Mouse (Mus musculus) liver, adult (tissue): ENCODE measurements at regions not wholly inside any gene's neighbourhood (a gene's known extent, or its start where the extent isn't known, plus 50 kb on each side); places are given as distances from the start of the nearest gene placed in this dataset.

ENCODE experiments used
- GATA4 ChIP-seq: IDR thresholded peaks from 2 replicates; pipeline ENCODE4 v1.6.1; 2014; ENCODE audit warnings: mild to moderate bottlenecking, low read length; ENCODE audit not compliant: insufficient replicate concordance

DNA sequence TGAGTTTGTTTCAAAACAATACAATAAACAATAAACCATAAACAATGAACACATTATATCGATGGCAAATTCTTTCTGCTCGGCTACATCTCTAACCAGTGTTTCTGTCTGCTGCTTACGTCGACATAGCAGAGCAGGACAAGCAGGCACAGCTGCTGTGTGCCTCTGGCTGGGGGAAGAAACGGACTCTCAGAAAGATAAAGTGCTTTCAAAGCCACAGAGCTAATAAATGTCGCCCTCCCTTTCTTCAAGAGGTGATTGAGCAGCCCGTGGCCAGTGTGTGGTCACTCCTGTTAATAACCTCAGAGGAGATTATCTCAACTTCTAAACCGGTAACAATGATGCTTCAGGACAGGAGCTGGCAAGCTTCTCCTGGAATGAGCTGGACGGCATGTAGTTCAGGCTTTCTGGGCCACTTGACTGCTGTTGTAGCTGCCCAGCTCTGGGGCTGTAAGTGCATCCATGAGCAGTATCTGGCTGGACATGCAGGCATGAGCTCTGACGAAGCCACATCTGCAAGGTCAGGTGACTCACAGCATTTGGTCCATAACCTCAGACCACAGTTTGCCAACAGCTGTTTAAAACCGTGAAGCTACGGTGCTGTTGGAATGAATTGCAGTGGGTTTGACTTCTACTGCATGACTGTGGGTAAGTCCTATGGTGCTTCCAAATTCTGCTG is 55.6 kb downstream of the Evx1 start:
- TF ChIP-seq GATA4 = no peak

DNA sequence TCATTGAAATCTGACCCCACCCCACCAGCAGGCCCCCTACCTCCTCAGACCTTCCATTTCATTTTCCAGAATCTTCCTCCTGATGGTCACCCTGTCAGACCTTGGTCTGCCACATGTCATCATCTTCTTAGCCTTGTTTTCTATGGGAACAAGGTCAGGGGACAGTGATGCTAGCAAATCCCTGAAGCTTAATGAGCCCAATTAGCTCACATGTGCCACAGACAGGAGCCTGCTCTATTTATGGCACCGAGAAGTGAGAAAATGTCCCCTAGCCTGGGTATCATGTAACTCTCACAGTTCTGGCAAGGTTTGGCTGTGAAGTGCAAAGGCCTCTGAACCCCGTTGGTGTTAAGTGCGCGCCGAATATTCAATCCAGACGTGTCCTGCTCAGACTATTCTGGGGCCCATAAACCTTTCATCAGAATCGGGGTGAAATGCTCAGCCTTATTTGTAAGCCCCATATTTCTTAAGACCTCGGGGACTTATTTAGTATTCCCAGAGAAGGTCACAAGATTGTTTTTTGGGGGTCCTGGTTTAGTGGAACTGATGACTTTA is 57.6 kb downstream of the Evx1 start:
- no peak for TF ChIP-seq GATA4

GRCm38 (mm10) chr6:52379146-52379545 is 65.8 kb downstream of the Evx1 start:
- no peak for TF ChIP-seq GATA4

DNA sequence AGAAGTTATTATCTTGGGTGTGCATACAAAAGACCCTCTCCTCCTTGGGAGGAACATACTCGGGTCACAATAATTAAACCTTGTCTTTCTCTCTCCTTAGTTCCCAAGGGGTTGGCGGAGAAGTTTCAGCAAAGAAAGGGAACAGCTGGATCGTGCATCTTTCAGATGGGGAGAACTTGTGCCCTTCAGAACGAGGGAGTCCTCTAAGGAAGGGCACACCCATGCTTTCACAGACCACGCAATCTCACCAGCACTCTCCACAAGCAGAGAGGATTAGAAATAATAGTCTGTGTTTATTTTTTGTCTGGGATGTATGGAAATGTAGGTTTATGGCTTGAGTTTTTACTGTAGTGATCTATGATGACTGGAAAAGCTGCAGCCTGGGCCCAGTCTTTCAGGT is 66.3 kb downstream of the Evx1 start:
- no peak for TF ChIP-seq GATA4

DNA sequence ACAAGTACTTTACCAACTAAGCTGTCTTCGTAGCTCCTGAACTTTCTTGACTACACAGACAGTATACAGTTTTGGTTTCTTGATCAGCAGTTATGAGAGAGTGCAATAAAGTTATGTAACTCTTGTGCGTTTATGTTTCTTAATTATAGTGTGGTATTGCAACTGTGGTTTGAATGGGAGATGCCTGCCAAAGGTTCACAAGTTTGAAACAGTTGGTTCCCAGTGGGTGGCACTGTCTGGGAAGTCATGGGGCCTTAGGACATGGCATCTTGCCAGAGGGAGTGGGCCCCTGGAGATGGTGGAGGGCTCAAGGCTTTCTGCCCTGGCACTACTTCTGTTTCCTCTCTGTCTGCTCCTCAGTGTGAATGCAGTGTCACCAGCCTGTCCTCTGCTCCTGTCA is 71.7 kb downstream of the Evx1 start:
- TF ChIP-seq GATA4 = no peak

DNA sequence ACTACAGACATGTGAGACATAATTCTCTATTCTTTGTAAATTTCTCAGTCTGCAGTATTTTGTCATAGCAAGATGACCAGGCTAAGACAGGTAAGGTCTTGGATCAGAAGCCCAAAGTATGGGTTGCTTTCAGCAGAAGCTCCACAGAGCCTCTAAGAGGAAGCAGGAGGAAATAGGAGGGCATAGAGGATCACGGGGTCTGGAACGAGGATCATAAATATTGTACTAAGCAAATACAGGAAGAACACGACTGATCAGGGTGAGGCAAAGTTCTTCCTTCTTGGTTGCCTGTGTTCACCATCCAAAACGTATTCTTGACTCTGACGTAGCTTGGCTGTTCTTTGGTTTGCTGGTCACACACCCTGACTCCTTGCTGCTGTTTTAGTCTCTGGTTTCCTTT is 88.1 kb downstream of the Evx1 start:
- no peak for TF ChIP-seq GATA4

GRCm38 (mm10) chr6:52409991-52410390 is 96.7 kb downstream of the Evx1 start:
- TF ChIP-seq GATA4 = no peak

DNA sequence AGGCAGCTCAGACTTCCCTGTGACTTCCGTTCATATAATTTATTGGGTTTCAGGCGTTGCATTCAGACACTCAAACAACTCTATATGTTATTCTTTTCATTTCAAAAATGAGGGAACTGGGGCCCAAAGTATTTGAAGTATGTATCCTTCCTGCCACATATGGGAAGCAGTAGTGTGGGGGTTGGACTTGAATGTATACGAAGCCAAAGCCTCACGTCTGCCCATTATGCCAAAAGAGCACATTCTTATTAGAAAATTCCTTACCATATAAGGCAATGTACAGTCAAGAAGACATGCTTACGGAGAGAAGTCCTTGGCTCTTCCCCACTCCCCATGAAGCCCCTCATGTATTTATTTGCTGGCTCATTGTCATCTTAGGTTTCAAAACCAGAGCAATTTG is 97.4 kb downstream of the Evx1 start:
- TF ChIP-seq GATA4 = no peak

GRCm38 (mm10) chr6:52411302-52411701 is 98.0 kb downstream of the Evx1 start:
- TF ChIP-seq GATA4 = no peak

DNA sequence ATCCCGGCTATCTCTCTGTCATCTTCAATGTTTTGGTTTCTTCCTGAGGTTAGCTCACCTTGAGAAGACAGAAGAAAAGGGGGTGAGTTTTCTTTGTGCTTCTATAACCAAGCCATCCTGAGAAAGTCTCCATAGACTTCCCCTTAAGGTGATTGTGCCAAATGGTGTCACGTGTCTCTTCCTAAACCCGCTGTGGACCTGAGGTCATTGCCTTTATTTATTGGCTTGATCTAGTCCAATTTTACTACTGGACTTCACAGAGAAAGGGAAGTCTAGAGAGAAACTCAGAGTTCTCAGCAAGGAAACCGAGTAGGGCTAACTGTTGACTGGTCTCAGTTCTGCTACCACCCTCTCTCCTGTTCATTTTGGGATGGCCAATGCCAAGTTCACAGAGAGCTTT is 100.3 kb downstream of the Evx1 start:
- no peak for TF ChIP-seq GATA4

DNA sequence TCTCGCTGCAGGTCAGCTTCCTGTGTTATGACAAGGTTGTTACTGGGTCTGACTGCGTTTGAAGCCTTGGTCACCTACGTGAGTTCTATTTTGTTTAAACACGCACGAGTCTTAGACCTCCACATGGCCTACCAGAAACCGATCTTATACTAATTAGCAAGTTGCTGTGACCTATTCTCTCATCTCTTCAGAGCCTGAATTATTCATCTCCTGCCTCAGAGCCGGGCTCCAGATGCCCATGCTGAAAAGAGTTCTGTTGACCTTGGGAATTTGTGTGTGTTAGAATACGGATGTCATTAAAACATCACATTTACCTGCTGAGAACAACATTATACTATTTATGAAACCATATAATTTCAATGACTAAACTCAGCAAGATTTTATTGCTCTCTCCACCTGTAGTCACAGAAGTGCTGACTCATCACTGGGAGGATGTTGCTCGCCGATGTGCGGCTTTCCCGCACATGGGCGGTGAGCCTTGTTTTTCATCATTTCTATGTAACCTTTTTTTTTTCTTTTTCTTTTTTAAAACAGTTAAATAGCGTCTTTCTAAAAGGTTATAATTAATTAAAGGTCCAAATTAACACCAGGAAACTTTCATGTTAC is 102.1 kb downstream of the Evx1 start:
- TF ChIP-seq GATA4 = no peak

DNA sequence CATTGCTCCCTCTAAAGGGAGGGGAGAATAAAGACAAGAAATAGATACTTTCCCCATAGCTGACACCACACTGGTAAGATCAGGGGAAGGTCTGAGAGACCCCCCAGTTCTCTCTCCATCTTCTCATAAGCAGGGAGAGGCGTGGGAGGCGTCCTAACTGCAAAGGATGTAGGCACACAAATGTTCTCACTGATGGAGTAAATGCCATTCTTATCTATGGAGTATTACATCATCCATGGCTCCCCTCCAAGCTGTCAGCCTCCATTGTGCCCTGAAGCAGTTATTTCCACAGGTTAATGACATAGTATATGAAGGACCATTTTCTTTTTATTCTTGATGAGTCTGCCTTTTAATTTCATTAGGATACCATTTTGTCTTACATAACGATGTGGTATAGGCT is 103.2 kb downstream of the Evx1 start:
- no peak for TF ChIP-seq GATA4

DNA sequence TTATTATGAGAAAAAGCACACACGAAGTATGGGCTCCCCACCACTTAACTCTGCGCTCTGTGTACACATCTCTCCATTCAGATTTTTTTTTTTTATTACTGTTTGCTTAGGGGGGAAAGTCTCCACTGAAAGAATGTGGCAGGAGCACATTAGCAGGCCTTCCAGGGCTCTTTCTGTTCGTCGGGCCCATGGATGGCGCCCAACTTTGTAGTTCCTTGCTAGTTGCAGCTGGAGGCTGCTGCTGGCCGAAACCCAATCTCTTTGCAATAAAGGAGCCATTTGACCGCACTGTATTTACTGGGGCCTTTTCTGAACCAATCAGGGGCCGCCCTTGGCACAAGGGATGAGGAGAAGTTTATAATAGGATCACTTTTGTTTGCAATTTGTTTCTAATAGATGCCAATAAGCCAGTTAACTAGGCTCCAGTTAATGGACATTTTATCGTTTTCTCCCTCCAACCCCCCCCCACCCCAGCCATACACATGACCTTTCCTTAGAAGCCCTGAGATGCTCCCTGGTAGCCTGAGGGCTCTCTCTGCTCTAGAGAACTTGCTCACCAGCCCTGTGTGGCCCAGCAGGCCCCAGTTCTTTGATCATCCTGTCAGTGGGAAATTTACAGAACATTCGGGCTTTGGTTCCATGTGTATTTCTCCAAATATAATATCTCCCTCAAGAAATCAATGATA is 104.3 kb downstream of the Evx1 start:
- no peak for TF ChIP-seq GATA4

DNA sequence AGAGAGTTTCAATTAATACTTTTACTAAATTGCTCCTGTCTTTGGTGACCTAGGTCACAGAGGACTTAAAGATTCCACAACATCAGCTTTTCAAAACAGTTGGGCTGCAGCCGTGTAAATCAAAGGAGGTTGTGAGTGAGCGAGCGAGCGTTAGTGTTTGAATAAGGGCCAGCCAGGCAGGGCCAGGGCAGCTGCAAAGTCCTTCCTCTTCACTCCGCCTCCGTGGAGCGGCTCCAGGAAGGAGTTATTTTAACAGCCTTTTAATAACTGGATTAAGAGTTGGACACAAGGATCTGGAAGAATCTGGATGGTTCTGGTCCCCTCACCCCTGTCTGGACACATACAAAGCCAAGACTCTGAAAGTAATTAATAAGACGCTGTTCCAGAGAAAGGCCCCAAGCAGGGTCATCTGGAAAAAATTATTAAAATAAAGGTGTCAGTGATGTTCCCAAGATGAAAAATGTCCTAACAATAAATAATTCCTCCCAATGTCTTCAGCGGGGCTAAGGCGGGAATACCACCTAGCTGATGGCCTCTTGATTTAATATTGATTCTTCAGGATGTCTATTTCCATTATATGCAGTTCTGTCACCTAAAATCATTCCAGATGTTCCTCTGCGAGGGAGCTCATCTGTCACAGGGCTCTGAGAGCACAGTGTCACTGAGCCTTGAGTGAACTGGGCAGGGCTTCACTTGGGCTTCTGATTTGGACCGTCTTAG is 105.3 kb downstream of the Evx1 start:
- TF ChIP-seq GATA4 = no peak

DNA sequence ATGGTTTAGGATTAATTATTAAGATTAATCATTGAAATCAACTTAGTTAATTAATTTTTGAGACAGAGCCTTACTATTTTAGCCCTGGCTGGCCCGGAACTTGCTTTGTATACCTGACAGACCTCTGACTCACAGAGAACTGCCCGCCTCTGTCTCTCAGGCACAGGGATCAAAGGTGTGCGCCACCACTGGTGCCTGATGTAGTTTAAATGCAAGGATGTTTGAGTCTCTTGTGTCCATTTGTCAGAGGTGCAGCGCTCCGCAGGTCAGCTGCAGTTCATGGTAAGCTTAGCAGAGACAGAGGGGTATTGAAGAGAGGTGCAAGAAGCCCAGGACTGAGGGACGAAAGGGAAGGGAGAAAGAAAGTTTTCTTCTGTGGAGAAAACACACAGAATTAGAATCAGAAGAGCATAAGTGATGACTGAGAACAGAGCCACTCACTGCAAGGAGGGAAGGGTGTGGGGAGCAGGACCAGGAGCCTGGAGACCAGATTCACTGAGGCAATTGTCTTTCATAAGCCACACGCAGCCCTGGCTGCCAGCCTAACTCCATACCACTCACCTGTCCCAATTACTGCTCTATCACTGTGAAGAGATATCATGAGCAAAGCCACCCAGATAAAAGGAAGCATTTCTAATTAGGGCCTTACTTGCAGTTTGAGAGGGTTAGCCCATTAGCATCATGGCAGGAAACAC is 107.1 kb downstream of the Evx1 start:
- TF ChIP-seq GATA4 = no peak
